Mouse (Mus musculus): ENCODE results near the gene Eif2b4. TPM values are rescaled to one million over a fixed set of nuclear protein-coding genes. Genes with fewer than 3 reads are reported as not detected.
A peak's percentile ranks its signal among the peaks of the same experiment; 100 is the strongest.

Gene Eif2b4
- polyA plus RNA-seq, 1 experiment from 2014 or later = 44.4 TPM

DNA sequence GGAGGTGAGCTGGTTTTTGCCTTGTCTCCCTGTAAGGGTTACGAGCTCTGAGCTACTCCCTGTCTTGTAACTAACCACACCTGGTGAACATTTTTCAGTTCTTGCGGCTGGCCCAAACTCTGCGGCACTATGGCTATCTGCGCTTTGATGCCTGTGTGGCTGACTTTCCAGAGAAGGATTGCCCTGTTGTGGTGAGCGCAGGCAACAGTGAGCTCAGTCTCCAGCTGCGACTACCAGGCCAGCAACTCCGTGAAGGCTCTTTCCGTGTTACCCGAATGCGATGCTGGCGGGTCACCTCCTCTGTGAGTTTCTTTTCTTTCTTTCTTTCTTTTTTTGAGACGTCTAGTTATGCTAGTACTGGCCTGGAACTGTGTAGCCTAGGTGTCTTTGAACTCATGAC, 3.8 kb upstream of the Eif2b4 start:
- Histone ChIP-seq H3K27ac (ENCODE audit: low read length) (no peak overlapping the region), H3K4me3 (ENCODE audit: low read depth, low read length) (no peak overlapping the region), H3K9me3 (ENCODE audit: low read length) (no peaks in the 10 kb centered on the region), H3K27me3 (replicated peaks; ENCODE audit: insufficient read depth, low read length) (no peaks in the 10 kb centered on the region), H3K9ac (replicated peaks; ENCODE audit: low read depth) (no peak overlapping the region), H3K36me3 (ENCODE audit: insufficient read depth, low read length) (peaks cover 45% of the 10 kb centered on the region), H3K4me2 (replicated peaks; ENCODE audit: low read depth, low read length) (no peak overlapping the region), H3K4me1 (ENCODE audit: insufficient read depth, low read depth, low read length) (peaks cover 6% of the 10 kb centered on the region; the same call in 1 of the 2 replicates)
- DNase-seq (ENCODE audit: low spot score) (no peak), ATAC-seq (no peak)
- 93% methylated on average over 12 of the region's 12 CpGs for WGBS
- no peak for TF ChIP-seq EP300 (IDR thresholded peaks at IDR 0.05)
- no peak for TF ChIP-seq CTCF (IDR thresholded peaks at IDR 0.05)

DNA sequence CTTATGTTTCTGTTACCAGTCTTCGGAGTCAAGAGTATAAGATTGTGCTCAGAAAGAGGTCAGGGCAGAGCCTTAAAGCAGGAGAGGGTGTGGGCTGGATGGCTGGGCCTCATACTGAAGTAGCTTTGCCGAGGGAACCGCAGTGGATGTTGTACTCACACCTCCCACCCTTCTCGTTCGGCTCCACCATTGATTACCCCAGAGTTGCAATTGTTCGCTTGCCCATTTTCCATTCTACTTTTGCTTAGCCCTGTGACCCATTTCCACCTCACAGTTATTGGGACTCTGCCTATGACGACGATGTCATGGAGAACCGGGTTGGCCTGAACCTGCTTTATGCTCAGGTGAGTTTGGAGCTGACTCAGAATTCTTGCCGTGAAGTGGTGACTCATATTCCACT, 3.0 kb upstream of the Eif2b4 start:
- TF ChIP-seq CTCF (IDR thresholded peaks at IDR 0.05) (no peak), EP300 (IDR thresholded peaks at IDR 0.05) (no peak)
- Histone ChIP-seq H3K4me2 (replicated peaks; ENCODE audit: low read depth, low read length) (no peak overlapping the region), H3K4me3 (ENCODE audit: low read depth, low read length) (no peak overlapping the region), H3K9me3 (ENCODE audit: low read length) (no peaks in the 10 kb centered on the region), H3K36me3 (ENCODE audit: insufficient read depth, low read length) (peaks cover 45% of the 10 kb centered on the region), H3K27ac (ENCODE audit: low read length) (no peak overlapping the region), H3K9ac (replicated peaks; ENCODE audit: low read depth) (no peak overlapping the region), H3K27me3 (replicated peaks; ENCODE audit: insufficient read depth, low read length) (no peaks in the 10 kb centered on the region), H3K4me1 (ENCODE audit: insufficient read depth, low read depth, low read length) (peaks cover 6% of the 10 kb centered on the region; the same call in 1 of the 2 replicates)
- DNase-seq (ENCODE audit: low spot score) (no peak), ATAC-seq (no peak)
- WGBS = 90% methylated on average over 10 of the region's 10 CpGs

DNA sequence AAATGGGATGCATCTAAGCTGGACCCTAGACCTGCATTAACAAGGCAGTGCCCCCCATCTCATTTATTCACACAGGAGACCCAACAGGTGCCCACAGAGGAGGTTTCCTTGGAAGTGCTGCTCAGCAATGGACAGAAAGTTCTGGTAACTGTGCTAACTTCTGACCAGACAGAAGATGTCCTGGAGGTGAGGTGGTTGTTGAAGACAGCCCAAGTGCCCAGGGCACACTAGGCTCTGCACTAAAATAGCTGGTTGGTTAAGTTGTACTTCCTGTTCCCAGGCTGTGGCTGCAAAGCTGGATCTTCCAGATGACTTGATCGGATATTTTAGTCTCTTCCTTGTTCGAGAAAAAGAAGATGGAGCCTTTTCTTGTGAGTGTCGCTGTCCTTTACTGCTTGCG, 2.4 kb upstream of the Eif2b4 start:
- no peak for TF ChIP-seq CTCF (IDR thresholded peaks at IDR 0.05)
- TF ChIP-seq EP300 (IDR thresholded peaks at IDR 0.05) = no peak
- WGBS = 91% methylated on average over 4 of the region's 4 CpGs
- no peak for DNase-seq (ENCODE audit: low spot score)

DNA sequence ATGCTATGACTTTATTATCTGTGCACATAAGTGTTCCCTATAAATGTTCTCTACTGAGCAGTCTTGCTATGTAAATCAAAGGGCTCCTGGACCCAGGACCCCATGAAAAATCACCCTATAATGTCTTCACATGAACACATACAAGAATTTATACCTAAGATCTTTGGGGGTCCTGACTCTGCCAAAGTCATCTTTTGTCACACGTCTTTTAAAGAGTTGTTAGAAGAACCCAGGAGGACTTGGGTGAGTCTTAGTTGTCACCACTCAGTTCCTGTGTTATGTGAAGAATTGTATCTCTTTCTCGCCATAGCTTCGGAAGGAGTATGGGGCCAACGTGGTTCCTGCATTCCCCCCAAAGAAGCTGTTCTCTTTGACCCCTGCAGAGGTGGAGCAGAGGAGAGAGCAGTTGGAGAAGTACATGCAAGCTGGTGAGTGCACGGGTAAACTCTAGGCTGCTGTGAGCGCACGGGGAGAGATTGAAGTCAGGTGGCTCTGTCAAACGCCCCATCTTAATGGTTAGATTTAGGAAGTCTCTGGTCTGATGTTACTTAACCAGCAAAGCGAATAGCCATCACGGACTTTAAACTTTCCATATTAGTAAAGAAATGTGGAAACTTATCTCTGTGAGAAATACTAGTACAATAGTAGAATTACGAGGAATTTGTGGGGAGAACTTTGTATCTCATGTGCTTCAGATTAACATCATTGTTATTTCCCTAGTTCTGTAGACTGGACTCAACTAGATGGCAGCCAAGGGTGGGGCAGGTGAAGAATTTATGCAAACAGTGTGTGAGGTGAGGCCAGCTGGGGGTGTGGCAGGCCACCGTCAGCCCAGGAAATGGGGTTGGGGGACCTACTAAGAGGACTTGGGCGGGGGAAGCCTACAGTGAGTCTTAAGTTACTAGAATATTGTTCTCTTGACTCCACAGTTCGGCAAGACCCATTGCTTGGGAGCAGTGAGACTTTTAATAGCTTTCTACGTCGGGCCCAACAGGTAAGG, 1.6 kb upstream of the Eif2b4 start:
- Histone ChIP-seq H3K9ac (replicated peaks; ENCODE audit: low read depth) (no peak overlapping the region), H3K36me3 (ENCODE audit: insufficient read depth, low read length) (peaks cover 50% of the 10 kb centered on the region), H3K4me1 (ENCODE audit: insufficient read depth, low read depth, low read length) (no peaks in the 10 kb centered on the region; the same call in 1 of the 2 replicates), H3K4me2 (replicated peaks; ENCODE audit: low read depth, low read length) (no peak overlapping the region), H3K4me3 (ENCODE audit: low read depth, low read length) (no peak overlapping the region), H3K27ac (ENCODE audit: low read length) (no peak overlapping the region), H3K27me3 (replicated peaks; ENCODE audit: insufficient read depth, low read length) (no peaks in the 10 kb centered on the region), H3K9me3 (ENCODE audit: low read length) (no peaks in the 10 kb centered on the region)
- TF ChIP-seq CTCF (IDR thresholded peaks at IDR 0.05) = no peak
- no peak for TF ChIP-seq EP300 (IDR thresholded peaks at IDR 0.05)
- ATAC-seq = no peak
- no peak for DNase-seq (ENCODE audit: low spot score)
- 86% methylated on average over 16 of the region's 16 CpGs for WGBS

More for the DNA sequence above, 2.4 kb upstream of the Eif2b4 start:
- Histone ChIP-seq H3K36me3 (ENCODE audit: insufficient read depth, low read length) (peaks cover 51% of the 10 kb centered on the region), H3K9me3 (ENCODE audit: low read length) (no peaks in the 10 kb centered on the region), H3K4me1 (ENCODE audit: insufficient read depth, low read depth, low read length) (peaks cover 2% of the 10 kb centered on the region; the same call in 1 of the 2 replicates), H3K4me2 (replicated peaks; ENCODE audit: low read depth, low read length) (no peak overlapping the region), H3K27me3 (replicated peaks; ENCODE audit: insufficient read depth, low read length) (no peaks in the 10 kb centered on the region), H3K4me3 (ENCODE audit: low read depth, low read length) (no peak overlapping the region), H3K9ac (replicated peaks; ENCODE audit: low read depth) (no peak overlapping the region), H3K27ac (ENCODE audit: low read length) (no peak overlapping the region)
- ATAC-seq = no peak

DNA sequence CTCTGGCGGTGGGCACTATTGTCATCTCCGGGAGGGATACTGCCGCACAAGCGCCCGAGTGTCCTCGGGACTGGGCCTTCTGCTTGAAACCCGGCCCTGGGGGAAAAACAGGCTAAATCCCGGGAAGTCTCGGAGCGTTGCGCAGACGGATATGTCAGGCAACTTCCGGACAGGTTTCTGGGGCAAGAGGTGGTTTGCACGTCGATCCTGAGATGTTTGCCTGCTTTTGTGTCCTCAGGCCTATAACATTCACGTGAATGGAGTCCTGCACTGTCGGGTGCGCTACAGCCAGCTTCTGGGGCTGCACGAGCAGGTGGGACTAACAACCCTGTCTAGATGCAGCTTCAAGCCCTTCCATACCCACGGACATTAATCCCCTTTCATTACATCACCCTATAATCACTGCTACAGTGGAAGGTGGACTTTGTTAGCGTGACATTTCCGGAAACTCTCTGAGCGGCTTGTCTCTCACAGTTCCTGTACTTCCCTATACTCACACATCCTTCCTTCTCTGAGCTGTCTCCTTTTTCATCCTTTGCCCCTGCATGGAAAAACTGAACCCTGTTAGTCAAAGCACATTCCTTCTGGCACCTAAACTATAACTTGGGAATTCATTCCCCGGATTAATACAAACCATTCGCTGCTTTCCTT, 526 bp upstream of the Eif2b4 start:
- Histone ChIP-seq H3K27me3 (replicated peaks; ENCODE audit: insufficient read depth, low read length) (no peaks in the 10 kb centered on the region), H3K9ac (replicated peaks; ENCODE audit: low read depth) (peak overlapping the region; percentile 81), H3K9me3 (ENCODE audit: low read length) (no peaks in the 10 kb centered on the region), H3K4me2 (replicated peaks; ENCODE audit: low read depth, low read length) (peak overlapping the region; percentile 69), H3K27ac (ENCODE audit: low read length) (peak overlapping the region; percentile 90), H3K4me3 (ENCODE audit: low read depth, low read length) (peak overlapping the region; percentile 77), H3K4me1 (ENCODE audit: insufficient read depth, low read depth, low read length) (no peaks in the 10 kb centered on the region; the same call in 1 of the 2 replicates), H3K36me3 (ENCODE audit: insufficient read depth, low read length) (peaks cover 40% of the 10 kb centered on the region)
- TF ChIP-seq CTCF (IDR thresholded peaks at IDR 0.05) (no peak), EP300 (IDR thresholded peaks at IDR 0.05) (no peak)
- DNase-seq (ENCODE audit: low spot score) = no peak
- WGBS = 8% methylated on average over 25 of the region's 25 CpGs
- no peak for ATAC-seq

All from lung, postnatal 0 days (tissue).